Mouse (Mus musculus): ENCODE results near the gene Mageb2. TPM values are rescaled to one million over a fixed set of nuclear protein-coding genes. Genes with fewer than 3 reads are reported as not detected.

Gene Mageb2
- not detected for polyA plus RNA-seq (2017; shearing (Covaris generic))

GRCm38 (mm10) chrX:91331390-91331789, at the start of gene Mageb2:
Mageb2 (plus strand) TSS chrX:91331690.

Other genes starting within 250 kb of the Mageb2 start
- not detected for gene Gm5072, start 60.8 kb downstream of the Mageb2 start, polyA plus RNA-seq (2017; shearing (Covaris generic))
- gene Gm8914, start 148.4 kb downstream of the Mageb2 start, polyA plus RNA-seq (2017; shearing (Covaris generic)) = not detected
- not detected for gene 1700084M14Rik, start 244.2 kb downstream of the Mageb2 start, polyA plus RNA-seq (2017; shearing (Covaris generic))